Mouse (Mus musculus): ENCODE measurements at regions not wholly inside any gene's neighbourhood (a gene's known extent, or its start where the extent isn't known, plus 50 kb on each side); places are given as distances from the start of the nearest gene placed in this dataset.
A peak's percentile ranks its signal among the peaks of the same experiment; 100 is the strongest.

GRCm38 (mm10) chr8:109151711-109152110 lies 342.1 kb upstream of the Pmfbp1 start:
- no peak for DNase-seq (ENCODE audit: low spot score in 2 of 2)

GRCm38 (mm10) chr8:109155489-109155888 lies 338.3 kb upstream of the Pmfbp1 start:
- no peak for DNase-seq (ENCODE audit: low spot score in 2 of 2)

GRCm38 (mm10) chr8:109156016-109156415 lies 337.8 kb upstream of the Pmfbp1 start:
- no peak for DNase-seq (ENCODE audit: low spot score in 2 of 2)

- DNase-seq (ENCODE audit: low spot score in 2 of 2), result peak in 1 of 2 experiments; percentile 19
These were observed 321.1 kb upstream of the Pmfbp1 start for GRCm38 (mm10) chr8:109172701-109173100.

- peak; percentile 55 to 72 for DNase-seq (ENCODE audit: low spot score in 2 of 2)
These were observed 308.1 kb upstream of the Pmfbp1 start for GRCm38 (mm10) chr8:109185558-109186198.

GRCm38 (mm10) chr8:109187617-109188016 lies 306.2 kb upstream of the Pmfbp1 start:
- DNase-seq (ENCODE audit: low spot score in 2 of 2), result no peak

GRCm38 (mm10) chr8:109214247-109214646 lies 279.6 kb upstream of the Pmfbp1 start:
- DNase-seq (ENCODE audit: low spot score in 2 of 2), result no peak

- no peak for DNase-seq (ENCODE audit: low spot score in 2 of 2)
These were observed 277.5 kb upstream of the Pmfbp1 start for GRCm38 (mm10) chr8:109216318-109216717.

GRCm38 (mm10) chr8:109217326-109217725 lies 276.5 kb upstream of the Pmfbp1 start:
- DNase-seq (ENCODE audit: low spot score in 2 of 2), result no peak

GRCm38 (mm10) chr8:109232281-109233234 lies 261.3 kb upstream of the Pmfbp1 start:
- peak; percentile 6 to 13 for DNase-seq (ENCODE audit: low spot score in 2 of 2)

GRCm38 (mm10) chr8:109245526-109245925 lies 248.3 kb upstream of the Pmfbp1 start:
- DNase-seq (ENCODE audit: low spot score in 2 of 2), result no peak

GRCm38 (mm10) chr8:109247875-109248274 lies 246.0 kb upstream of the Pmfbp1 start:
- peak; percentile 34 to 50 for DNase-seq (ENCODE audit: low spot score in 2 of 2)

GRCm38 (mm10) chr8:109248356-109248755 lies 245.5 kb upstream of the Pmfbp1 start:
- DNase-seq (ENCODE audit: low spot score in 2 of 2), result no peak

- DNase-seq (ENCODE audit: low spot score in 2 of 2), result peak; percentile 22 to 24
These were observed 244.6 kb upstream of the Pmfbp1 start for GRCm38 (mm10) chr8:109249256-109249655.

GRCm38 (mm10) chr8:109249691-109250090 lies 244.1 kb upstream of the Pmfbp1 start:
- DNase-seq (ENCODE audit: low spot score in 2 of 2), result peak in 1 of 2 experiments; percentile 6

- peak in 1 of 2 experiments; percentile 9 for DNase-seq (ENCODE audit: low spot score in 2 of 2)
These were observed 243.3 kb upstream of the Pmfbp1 start for GRCm38 (mm10) chr8:109250551-109250950.

- peak; percentile 53 to 58 for DNase-seq (ENCODE audit: low spot score in 2 of 2)
These were observed 242.4 kb upstream of the Pmfbp1 start for GRCm38 (mm10) chr8:109251360-109251798.

- no peak for DNase-seq (ENCODE audit: low spot score in 2 of 2)
These were observed 241.4 kb upstream of the Pmfbp1 start for GRCm38 (mm10) chr8:109252404-109252803.

- DNase-seq (ENCODE audit: low spot score in 2 of 2), result peak; percentile 27 to 61
These were observed 214.7 kb upstream of the Pmfbp1 start for GRCm38 (mm10) chr8:109279129-109279528.

GRCm38 (mm10) chr8:109280540-109280939 lies 213.3 kb upstream of the Pmfbp1 start:
- no peak for DNase-seq (ENCODE audit: low spot score in 2 of 2)

- no peak for DNase-seq (ENCODE audit: low spot score in 2 of 2)
These were observed 212.2 kb upstream of the Pmfbp1 start for GRCm38 (mm10) chr8:109281598-109281997.

GRCm38 (mm10) chr8:109310670-109311386 lies 183.0 kb upstream of the Pmfbp1 start:
- no peak for DNase-seq (ENCODE audit: low spot score in 2 of 2)

All from frontal cortex, postnatal 36 days (tissue).